9 mouse cellular contexts compared by ENCODE assay signal in genomic region chr7:30233387-30233786, GRCm38 (mm10). TPM values are rescaled to one million over a fixed set of nuclear protein-coding genes. Genes with fewer than 3 reads are reported as not detected.
DNase-seq lines count a peak whose midpoint lies in the region; ATAC-seq and TF ChIP-seq lines count a peak whose summit lies in the region.
"Had no signal": no experiment of that assay in that cellular context is flagged by ENCODE, and none has a peak within 500 bp of the region (broad histone marks: within the 10 kb centered on the region; RNA-seq: fewer than 3 reads in every experiment).

No protein-coding gene starts in this region.

- H3K4me3 ChIP-seq in heart, embryonic 11.5 days (ENCODE audit: low read depth, low read length), result peak overlapping the region; percentile 85; the same call in 1 of the 2 replicates
- peak overlapping the region; percentile 62 for H3K4me3 ChIP-seq in ES-Bruce4 (ENCODE audit: low read depth, low read length)
- peak overlapping the region; percentile 63; the same call in 1 of the 2 replicates for H3K4me3 ChIP-seq in cortical plate, adult 2 months (ENCODE audit: insufficient read depth, low read length)
- peak overlapping the region; percentile 77; the same call in 1 of the 2 replicates for H3K4me3 ChIP-seq in kidney, embryonic 16.5 days (ENCODE audit: low read length)
- H3K4me3 ChIP-seq in neural tube, embryonic 14.5 days (ENCODE audit: low read depth, low read length), result no peak overlapping the region

- TF ChIP-seq POLR2A in ES-Bruce4 (IDR thresholded peaks at IDR 0.05; ENCODE audit: insufficient read depth, low read length), result no peak
- no peak for TF ChIP-seq POLR2A in cortical plate, adult 2 months (IDR thresholded peaks at IDR 0.05; ENCODE audit: extremely low read depth, insufficient read depth, low read length)

- no peak for TF ChIP-seq EP300 in ES-Bruce4 (IDR thresholded peaks at IDR 0.05; ENCODE audit: insufficient read depth, low read depth, low read length)

- peaks cover 6% of the 10 kb centered on the region; the same call in 1 of the 2 replicates for H3K4me1 ChIP-seq in heart, embryonic 11.5 days (ENCODE audit: control insufficient read depth, insufficient read depth, low read length)
- H3K4me1 ChIP-seq in ES-Bruce4 (ENCODE audit: control insufficient read depth, insufficient read depth, low read length), result no peaks in the 10 kb centered on the region
- peaks cover 1% of the 10 kb centered on the region; the same call in 1 of the 2 replicates for H3K4me1 ChIP-seq in cortical plate, adult 2 months (ENCODE audit: control insufficient read depth, insufficient read depth, low read length)
- peaks cover 17% of the 10 kb centered on the region for H3K4me1 ChIP-seq in kidney, embryonic 16.5 days (ENCODE audit: insufficient read depth, low read length)
- H3K4me1 ChIP-seq in neural tube, embryonic 14.5 days (ENCODE audit: control insufficient read depth, insufficient read depth, low read length), result peaks cover 16% of the 10 kb centered on the region

- H3K4me2 ChIP-seq in heart, embryonic 11.5 days, result peak overlapping the region; percentile 80; the same call in 1 of the 2 replicates
- H3K4me2 ChIP-seq in kidney, embryonic 16.5 days (replicated peaks; ENCODE audit: low read depth, low read length), result no peak overlapping the region
- H3K4me2 ChIP-seq in neural tube, embryonic 14.5 days (ENCODE audit: low read depth, low read length), result 0 out of 2 replicates have a peak overlapping the region, but pooled peaks have one; percentile 60

- no peak overlapping the region for H3K9ac ChIP-seq in heart, embryonic 11.5 days (ENCODE audit: low read depth, low read length)
- peak overlapping the region; percentile 55 for H3K9ac ChIP-seq in ES-Bruce4 (ENCODE audit: low read depth, poor library complexity, severe bottlenecking)
- H3K9ac ChIP-seq in kidney, embryonic 16.5 days (replicated peaks; ENCODE audit: low read length), result no peak overlapping the region
- H3K9ac ChIP-seq in neural tube, embryonic 14.5 days (replicated peaks; ENCODE audit: low read depth, low read length), result no peak overlapping the region

- H3K36me3 ChIP-seq in heart, embryonic 11.5 days (ENCODE audit: control insufficient read depth, insufficient read depth, low read length), result no peaks in the 10 kb centered on the region; the same call in 1 of the 2 replicates
- H3K36me3 ChIP-seq in ES-Bruce4 (ENCODE audit: control insufficient read depth, insufficient read depth, low read length, poor library complexity, severe bottlenecking), result no peaks in the 10 kb centered on the region
- H3K36me3 ChIP-seq in kidney, embryonic 16.5 days (ENCODE audit: insufficient read depth, low read length), result peaks cover 8% of the 10 kb centered on the region
- no peaks in the 10 kb centered on the region; the same call in 1 of the 2 replicates for H3K36me3 ChIP-seq in neural tube, embryonic 14.5 days (ENCODE audit: control insufficient read depth, insufficient read depth, low read length)

- TF ChIP-seq CTCF in ES-Bruce4 (IDR thresholded peaks at IDR 0.05; ENCODE audit: low read depth, low read length), result no peak
- no peak for TF ChIP-seq CTCF in cortical plate, adult 2 months (IDR thresholded peaks at IDR 0.05; ENCODE audit: extremely low read depth, insufficient read depth, low read length)

- no peaks in the 10 kb centered on the region for H3K9me3 ChIP-seq in heart, embryonic 11.5 days (replicated peaks; ENCODE audit: control insufficient read depth, low read length)
- H3K9me3 ChIP-seq in ES-Bruce4 (replicated peaks; ENCODE audit: control insufficient read depth, insufficient read depth, low read length, poor library complexity, severe bottlenecking), result no peaks in the 10 kb centered on the region
- H3K9me3 ChIP-seq in kidney, embryonic 16.5 days (ENCODE audit: low read length), result no peaks in the 10 kb centered on the region
- H3K9me3 ChIP-seq in neural tube, embryonic 14.5 days (ENCODE audit: control insufficient read depth, low read length), result no peaks in the 10 kb centered on the region

- no peaks in the 10 kb centered on the region for H3K27me3 ChIP-seq in heart, embryonic 11.5 days (ENCODE audit: control insufficient read depth, insufficient read depth, low read length)
- H3K27me3 ChIP-seq in ES-Bruce4 (ENCODE audit: control insufficient read depth, insufficient read depth, low read length, poor library complexity, severe bottlenecking), result no peaks in the 10 kb centered on the region
- H3K27me3 ChIP-seq in kidney, embryonic 16.5 days (ENCODE audit: insufficient read depth, low read length), result no peaks in the 10 kb centered on the region
- H3K27me3 ChIP-seq in neural tube, embryonic 14.5 days (ENCODE audit: control insufficient read depth, insufficient read depth, low read length), result no peaks in the 10 kb centered on the region

- no peak overlapping the region for H3K27ac ChIP-seq in heart, embryonic 11.5 days (ENCODE audit: low read depth, low read length)
- no peak overlapping the region for H3K27ac ChIP-seq in ES-Bruce4 (ENCODE audit: insufficient read depth, low read length)
- H3K27ac ChIP-seq in cortical plate, adult 2 months (ENCODE audit: insufficient read depth, low read length), result no peak overlapping the region
- no peak overlapping the region for H3K27ac ChIP-seq in kidney, embryonic 16.5 days (ENCODE audit: low read length)
- no peak overlapping the region for H3K27ac ChIP-seq in neural tube, embryonic 14.5 days (ENCODE audit: low read depth, low read length)

- no peak for ATAC-seq in heart, embryonic 11.5 days (replicated peaks; ENCODE audit: insufficient number of reproducible peaks, low FRiP score, low TSS enrichment)
- ATAC-seq in kidney, embryonic 16.5 days (ENCODE audit: low FRiP score, low TSS enrichment), result no peak
- no peak for ATAC-seq in neural tube, embryonic 14.5 days (ENCODE audit: low read depth)
- no peak for ATAC-seq in inflammation-experienced regulatory T-cells, adult 6 months

- WGBS in heart, embryonic 11.5 days (ENCODE audit: insufficient replicate concordance), result 86% methylated on average over 20 of the region's 20 CpGs
- 88% methylated on average over 20 of the region's 20 CpGs for WGBS in kidney, embryonic 16.5 days
- WGBS in neural tube, embryonic 14.5 days, result 91% methylated on average over 20 of the region's 20 CpGs

- no peak for DNase-seq in heart, adult 18-20 months
- DNase-seq in layer of hippocampus, adult 8-10 months (ENCODE audit: low spot score in 2 of 2), result no peak

RNA-seq across cellular contexts. Expression of gene Tbcb, which starts 1.3 kb away (rescaled TPM):
- polyA plus RNA-seq in heart, embryonic 11.5 days (2014; fragmentation: Nextera tagmentation; extraction: Ambion mirVana), result 184 and 185 TPM in 2 replicates
- 10 to 100 TPM; 57.8 to 68.2 TPM for total RNA-seq in heart, adult 18-20 months (2021)
- 86.6 and 90.0 TPM in 2 replicates for polyA plus RNA-seq in ES-Bruce4 (2011; ENCODE audit: insufficient read depth, insufficient read length, low read depth, missing spikeins)
- polyA plus RNA-seq in cortical plate, adult 2 months (2012; rRNA removed), result 136 and 139 TPM in 2 replicates
- 180 and 206 TPM in 2 replicates for polyA plus RNA-seq in kidney, embryonic 16.5 days (2015; fragmentation: Nextera tagmentation; extraction: Ambion mirVana)
- 402 and 413 TPM in 2 replicates for polyA plus RNA-seq in neural tube, embryonic 14.5 days (2014; fragmentation: Nextera tagmentation; extraction: Ambion mirVana)
- 100 to 1,000 TPM; 110 to 130 (median 118) TPM for total RNA-seq in layer of hippocampus, adult 8-10 months (2022)
- 100 to 1,000 TPM in 2 of 3 experiments, 10 to 100 TPM in 1; 95.8 to 156 (median 120) TPM for polyA plus RNA-seq in inflammation-experienced regulatory T-cells, adult 6 months (2017; shearing (Covaris generic))

RNA-seq across cellular contexts. Expression of gene Polr2i, which starts 1.6 kb away (rescaled TPM):
- polyA plus RNA-seq in heart, embryonic 11.5 days (2014; fragmentation: Nextera tagmentation; extraction: Ambion mirVana), result 120 and 126 TPM in 2 replicates
- 10 to 100 TPM; 51.1 to 53.7 TPM for total RNA-seq in heart, adult 18-20 months (2021)
- 58.7 and 65.4 TPM in 2 replicates for polyA plus RNA-seq in ES-Bruce4 (2011; ENCODE audit: insufficient read depth, insufficient read length, low read depth, missing spikeins)
- polyA plus RNA-seq in cortical plate, adult 2 months (2012; rRNA removed), result 152 and 157 TPM in 2 replicates
- 145 and 146 TPM in 2 replicates for polyA plus RNA-seq in kidney, embryonic 16.5 days (2015; fragmentation: Nextera tagmentation; extraction: Ambion mirVana)
- polyA plus RNA-seq in neural tube, embryonic 14.5 days (2014; fragmentation: Nextera tagmentation; extraction: Ambion mirVana), result 176 and 217 TPM in 2 replicates
- total RNA-seq in layer of hippocampus, adult 8-10 months (2022), result 10 to 100 TPM; 49.2 to 52.5 (median 49.3) TPM
- polyA plus RNA-seq in inflammation-experienced regulatory T-cells, adult 6 months (2017; shearing (Covaris generic)), result 10 to 100 TPM; 51.0 to 54.5 (median 54.2) TPM

RNA-seq across cellular contexts. Expression of gene Ovol3, which starts 2.1 kb away (rescaled TPM):
- not detected in 2 replicates for polyA plus RNA-seq in heart, embryonic 11.5 days (2014; fragmentation: Nextera tagmentation; extraction: Ambion mirVana)
- total RNA-seq in heart, adult 18-20 months (2021), result not detected
- not detected in 2 replicates for polyA plus RNA-seq in ES-Bruce4 (2011; ENCODE audit: insufficient read depth, insufficient read length, low read depth, missing spikeins)
- polyA plus RNA-seq in cortical plate, adult 2 months (2012; rRNA removed), result 0.15 TPM in 1 of 2 replicates, not detected in the other
- not detected in 2 replicates for polyA plus RNA-seq in kidney, embryonic 16.5 days (2015; fragmentation: Nextera tagmentation; extraction: Ambion mirVana)
- polyA plus RNA-seq in neural tube, embryonic 14.5 days (2014; fragmentation: Nextera tagmentation; extraction: Ambion mirVana), result not detected in 2 replicates
- not detected for total RNA-seq in layer of hippocampus, adult 8-10 months (2022)
- not detected for polyA plus RNA-seq in inflammation-experienced regulatory T-cells, adult 6 months (2017; shearing (Covaris generic))
- total RNA-seq: MEL had no signal

RNA-seq across cellular contexts. Expression of gene Capns1, which starts 34.8 kb away (rescaled TPM):
- 64.6 and 71.7 TPM in 2 replicates for polyA plus RNA-seq in heart, embryonic 11.5 days (2014; fragmentation: Nextera tagmentation; extraction: Ambion mirVana)
- 100 to 1,000 TPM; 277 to 293 TPM for total RNA-seq in heart, adult 18-20 months (2021)
- polyA plus RNA-seq in ES-Bruce4 (2011; ENCODE audit: insufficient read depth, insufficient read length, low read depth, missing spikeins), result 359 and 396 TPM in 2 replicates
- 254 and 279 TPM in 2 replicates for polyA plus RNA-seq in cortical plate, adult 2 months (2012; rRNA removed)
- 105 and 111 TPM in 2 replicates for polyA plus RNA-seq in kidney, embryonic 16.5 days (2015; fragmentation: Nextera tagmentation; extraction: Ambion mirVana)
- 61.7 and 63.1 TPM in 2 replicates for polyA plus RNA-seq in neural tube, embryonic 14.5 days (2014; fragmentation: Nextera tagmentation; extraction: Ambion mirVana)
- 100 to 1,000 TPM; 196 to 240 (median 227) TPM for total RNA-seq in layer of hippocampus, adult 8-10 months (2022)
- polyA plus RNA-seq in inflammation-experienced regulatory T-cells, adult 6 months (2017; shearing (Covaris generic)), result 10 to 100 TPM; 66.6 to 74.8 (median 71.1) TPM

RNA-seq across cellular contexts. Expression of gene Thap8, which starts 46.5 kb away (rescaled TPM):
- 0.20 and 0.38 TPM in 2 replicates for polyA plus RNA-seq in heart, embryonic 11.5 days (2014; fragmentation: Nextera tagmentation; extraction: Ambion mirVana)
- not detected for total RNA-seq in heart, adult 18-20 months (2021)
- polyA plus RNA-seq in ES-Bruce4 (2011; ENCODE audit: insufficient read depth, insufficient read length, low read depth, missing spikeins), result 0.60 and 0.84 TPM in 2 replicates
- polyA plus RNA-seq in cortical plate, adult 2 months (2012; rRNA removed), result 0.19 and 0.38 TPM in 2 replicates
- 0.27 and 0.57 TPM in 2 replicates for polyA plus RNA-seq in kidney, embryonic 16.5 days (2015; fragmentation: Nextera tagmentation; extraction: Ambion mirVana)
- 0.99 and 1.0 TPM in 2 replicates for polyA plus RNA-seq in neural tube, embryonic 14.5 days (2014; fragmentation: Nextera tagmentation; extraction: Ambion mirVana)
- under 1 TPM in 2 of 4 experiments, not detected in 2; 0.41 to 0.77 TPM for total RNA-seq in layer of hippocampus, adult 8-10 months (2022)
- polyA plus RNA-seq in inflammation-experienced regulatory T-cells, adult 6 months (2017; shearing (Covaris generic)), result under 1 TPM; 0.26 to 0.70 (median 0.26) TPM
